Mouse (Mus musculus): ENCODE measurements around the gene Dmp1.

The Dmp1 gene

GRCm38 (mm10) chr5:104256585-104256984 is 54.2 kb downstream of the Dmp1 start:
- in situ Hi-C loops (cut with MboI; ENCODE audit: low sequenced_read_pairs): no loop called here

GRCm38 (mm10) chr5:104261908-104262461 is 59.6 kb downstream of the Dmp1 start:
- in situ Hi-C loops (cut with MboI; ENCODE audit: low sequenced_read_pairs): no loop called here

- in situ Hi-C loops (cut with MboI; ENCODE audit: low sequenced_read_pairs): no loop called here
These were observed 60.8 kb downstream of the Dmp1 start for GRCm38 (mm10) chr5:104263014-104263776.

All from CH12F3 (cell line).